Mouse (Mus musculus) inflammation-experienced regulatory T-cells, adult 6 months (primary cell): ENCODE results near the gene Vmn1r126. TPM values are rescaled to one million over a fixed set of nuclear protein-coding genes. Genes with fewer than 3 reads are reported as not detected.
"Not testable (repeated sequence)": the region's sequence is repeated elsewhere in the genome, so short reads cannot be mapped to it uniquely, and the experiment has no call there.

Experiments
- ATAC-seq: one replicate; pipeline ENCODE4 v1.8.0; 2017
- polyA plus RNA-seq, 3 experiments: library from polyadenylated mRNA; unstranded; fragments of 100-300 nt; shearing (Covaris generic); gene quantifications; one replicate each; pipeline ENCODE4 v1.2.1; 2017

The Vmn1r126 gene
- polyA plus RNA-seq, result not detected

- ATAC-seq, result not testable (repeated sequence)
Measured at GRCm38 (mm10) chr7:21301367-21301766, at the start of gene Vmn1r126. Gene Vmn1r126, minus strand, starts transcription at chr7:21301467.

- not testable (repeated sequence) for ATAC-seq
Measured at GRCm38 (mm10) chr7:21349073-21349472, 47.8 kb upstream of the Vmn1r126 start, which contains the start of gene Vmn1r128. Gene Vmn1r128, plus strand, starts transcription at chr7:21349373.

GRCm38 (mm10) chr7:21319761-21320160, 18.5 kb upstream of the Vmn1r126 start, which contains the start of gene Vmn1r127:
Gene Vmn1r127, minus strand, starts transcription at chr7:21319861.
- ATAC-seq, result not testable (repeated sequence)

GRCm38 (mm10) chr7:21271879-21272278, 29.4 kb downstream of the Vmn1r126 start, which contains the start of gene Vmn1r125:
Gene Vmn1r125, plus strand, starts transcription at chr7:21272179.
- ATAC-seq, result not testable (repeated sequence)

GRCm38 (mm10) chr7:21260517-21260916, 40.8 kb downstream of the Vmn1r126 start, which contains the start of gene Vmn1r124:
Gene Vmn1r124, minus strand, starts transcription at chr7:21260617.
- ATAC-seq, result not testable (repeated sequence)

Other genes starting within 250 kb of the Vmn1r126 start
- not detected for gene Vmn1r120, start 247.7 kb downstream of the Vmn1r126 start, polyA plus RNA-seq
- not detected for gene Vmn1r121, start 203.0 kb downstream of the Vmn1r126 start, polyA plus RNA-seq
- gene Vmn1r122, start 167.3 kb downstream of the Vmn1r126 start, polyA plus RNA-seq, result not detected
- gene Vmn1r123, start 139.3 kb downstream of the Vmn1r126 start, polyA plus RNA-seq, result not detected
- gene Gm5157, start 111.0 kb downstream of the Vmn1r126 start, polyA plus RNA-seq, result under 1 TPM in 1 of 3 experiments, not detected in 2; 0.27 TPM
- not detected for gene Vmn1r124, start 40.9 kb downstream of the Vmn1r126 start, polyA plus RNA-seq
- gene Vmn1r125, start 29.3 kb downstream of the Vmn1r126 start, polyA plus RNA-seq, result not detected
- gene Vmn1r127, start 18.4 kb upstream of the Vmn1r126 start, polyA plus RNA-seq, result not detected
- not detected for gene Vmn1r128, start 47.9 kb upstream of the Vmn1r126 start, polyA plus RNA-seq
- gene Vmn1r129, start 59.8 kb upstream of the Vmn1r126 start, polyA plus RNA-seq, result not detected
- gene Gm6882, start 131.3 kb upstream of the Vmn1r126 start, polyA plus RNA-seq, result under 1 TPM in 1 of 3 experiments, not detected in 2; 0.16 TPM
- gene Vmn1r130, start 210.3 kb upstream of the Vmn1r126 start, polyA plus RNA-seq, result not detected
- gene Vmn1r131, start 244.6 kb upstream of the Vmn1r126 start, polyA plus RNA-seq, result not detected